Mouse (Mus musculus): Measurements from ENCODE around the gene Nkx3-2. TPM values are rescaled to one million over a fixed set of nuclear protein-coding genes. Genes with fewer than 3 reads are reported as not detected.

Nkx3-2 gene
- polyA plus RNA-seq, 1 experiment from 2014 or later: 2.1 TPM

GRCm38 (mm10) chr5:41738817-41739216 is 25.5 kb downstream of the Nkx3-2 start:
- Histone ChIP-seq H3K9ac (no peak overlapping the region), H3K4me1 (no peaks in the 10 kb centered on the region), H3K27me3 (replicated peaks) (peaks cover 6% of the 10 kb centered on the region), H3K4me2 (replicated peaks) (no peak overlapping the region), H3K4me3 (no peak overlapping the region), H3K36me3 (no peaks in the 10 kb centered on the region), H3K27ac (no peak overlapping the region), H3K9me3 (no peaks in the 10 kb centered on the region)
- WGBS: 53% methylated on average over 6 of the region's 6 CpGs
- ATAC-seq (ENCODE audit: low FRiP score, low read depth): no peak

- Histone ChIP-seq H3K27ac (no peak overlapping the region), H3K4me3 (no peak overlapping the region), H3K9ac (no peak overlapping the region), H3K4me1 (no peaks in the 10 kb centered on the region), H3K9me3 (no peaks in the 10 kb centered on the region), H3K27me3 (replicated peaks) (no peaks in the 10 kb centered on the region), H3K4me2 (replicated peaks) (no peak overlapping the region), H3K36me3 (no peaks in the 10 kb centered on the region)
- 59% methylated on average over 5 of the region's 5 CpGs for WGBS
- no peak for ATAC-seq (ENCODE audit: low FRiP score, low read depth)
These were observed 27.3 kb downstream of the Nkx3-2 start for GRCm38 (mm10) chr5:41737039-41737438.

DNA sequence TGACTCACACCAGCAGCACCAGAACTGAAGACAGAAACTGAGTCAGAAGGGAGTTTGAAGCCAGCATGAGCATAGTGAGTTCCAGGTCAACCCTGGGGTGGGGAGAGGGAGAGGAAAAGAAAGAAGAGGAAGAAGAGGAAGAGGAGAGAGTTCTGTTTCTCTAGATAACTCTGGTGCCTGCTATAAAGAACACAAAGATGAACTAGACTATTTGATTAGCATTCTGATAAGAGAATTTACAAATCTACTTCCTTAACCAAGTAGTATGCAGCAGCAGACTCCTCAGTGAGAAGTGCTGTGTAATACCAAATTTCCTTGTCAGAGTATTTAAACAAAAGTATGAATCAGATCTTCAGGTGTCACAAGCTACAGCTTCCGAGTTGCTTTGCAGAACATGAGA is 37.3 kb downstream of the Nkx3-2 start:
- Histone ChIP-seq H3K9ac (no peak overlapping the region), H3K4me3 (no peak overlapping the region), H3K27me3 (replicated peaks) (no peaks in the 10 kb centered on the region), H3K4me1 (no peaks in the 10 kb centered on the region), H3K4me2 (replicated peaks) (no peak overlapping the region), H3K36me3 (no peaks in the 10 kb centered on the region), H3K9me3 (no peaks in the 10 kb centered on the region), H3K27ac (no peak overlapping the region)
- 85% methylated on average over 1 of the region's 1 CpGs for WGBS
- no peak for ATAC-seq (ENCODE audit: low FRiP score, low read depth)

DNA sequence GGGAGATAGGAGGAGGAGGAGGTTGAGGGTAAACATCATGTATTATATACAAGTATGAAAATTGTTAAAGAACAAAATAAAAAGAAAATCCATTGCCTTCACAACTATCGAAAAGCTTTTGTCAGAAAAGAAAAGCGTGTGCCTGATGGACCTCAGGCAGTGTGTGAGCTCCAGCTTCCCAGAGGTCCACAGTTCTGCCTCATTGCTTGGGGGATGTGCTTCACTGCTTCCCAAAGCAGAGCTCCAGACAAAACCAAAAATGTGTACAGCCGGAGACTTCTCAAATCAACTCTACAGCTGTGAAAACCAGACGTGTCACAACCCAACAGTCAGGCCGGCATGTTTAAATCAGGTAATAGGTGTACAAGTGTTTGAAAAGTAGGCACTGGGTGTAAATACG is 38.7 kb downstream of the Nkx3-2 start:
- Histone ChIP-seq H3K27me3 (replicated peaks) (no peaks in the 10 kb centered on the region), H3K4me3 (no peak overlapping the region), H3K36me3 (no peaks in the 10 kb centered on the region), H3K4me1 (no peaks in the 10 kb centered on the region), H3K4me2 (replicated peaks) (no peak overlapping the region), H3K9me3 (no peaks in the 10 kb centered on the region), H3K27ac (no peak overlapping the region), H3K9ac (no peak overlapping the region)
- ATAC-seq (ENCODE audit: low FRiP score, low read depth): no peak
- 84% methylated on average over 6 of the region's 6 CpGs for WGBS

Other genes with a start within 250 kb of the Nkx3-2 start
- 82.3 and 86.2 TPM in 2 replicates for gene Rab28, start 56.3 kb downstream of the Nkx3-2 start, polyA plus RNA-seq (2016; fragmentation: Nextera tagmentation; extraction: Ambion mirVana)
- gene Bod1l, start 79.8 kb upstream of the Nkx3-2 start, polyA plus RNA-seq (2016; fragmentation: Nextera tagmentation; extraction: Ambion mirVana): 29.4 TPM in 2 replicates

Data from neural tube, embryonic 12.5 days (tissue).